Mouse (Mus musculus) stomach, embryonic 16.5 days (tissue): ENCODE data around the gene Dupd1. TPM values are rescaled to one million over a fixed set of nuclear protein-coding genes. Genes with fewer than 3 reads are reported as not detected.

Experiments
- ATAC-seq: fragments of 200-750 bp; cut with Nextera tagmentation; 2 replicates; pipeline ENCODE4 v1.8.0; 2017; ENCODE audit warnings: moderate number of reproducible peaks, moderate TSS enrichment; ENCODE audit not compliant: insufficient read depth, low FRiP score
- H3K27ac ChIP-seq: fragments of 300-500 bp; sonication (generic); 2 replicates; pipeline ENCODE4 v1.5.1; 2014; ENCODE audit warnings: low read length
- H3K27me3 ChIP-seq: fragments of 300-500 bp; sonication (generic); 2 replicates; pipeline ENCODE4 v1.6.1; 2014; ENCODE audit warnings: low read length, control low read depth, mixed read lengths; ENCODE audit not compliant: control insufficient read depth, insufficient read depth
- H3K36me3 ChIP-seq: fragments of 300-500 bp; sonication (generic); 2 replicates; pipeline ENCODE4 v1.6.1; 2014; ENCODE audit warnings: low read length; ENCODE audit not compliant: control insufficient read depth, insufficient read depth
- H3K4me1 ChIP-seq: fragments of 300-500 bp; sonication (generic); 2 replicates; pipeline ENCODE4 v1.6.1; 2014; ENCODE audit warnings: low read length, control low read depth, mixed read lengths; ENCODE audit not compliant: control insufficient read depth, insufficient read depth
- H3K4me2 ChIP-seq: fragments of 300-500 bp; sonication (generic); 2 replicates; pipeline ENCODE4 v1.6.1; 2014; ENCODE audit warnings: low read depth, low read length, mixed read lengths
- H3K4me3 ChIP-seq: fragments of 300-500 bp; sonication (generic); replicated peaks from 2 replicates; pipeline ENCODE4 v1.5.1; 2014; ENCODE audit warnings: mild to moderate bottlenecking, low read length
- H3K9ac ChIP-seq: fragments of 300-500 bp; sonication (generic); 2 replicates; pipeline ENCODE4 v1.6.1; 2014; ENCODE audit warnings: low read length
- H3K9me3 ChIP-seq: fragments of 300-500 bp; sonication (generic); replicated peaks from 2 replicates; pipeline ENCODE4 v1.6.1; 2016; ENCODE audit warnings: low read length, control low read depth; ENCODE audit not compliant: control insufficient read depth
- WGBS: fragments of 180-500 bp; shearing (Covaris S2); extraction: QIAGEN DNeasy Blood & Tissue Kit; methylation state at CpG from one replicate; pipeline ENCODE4 v1.1.7; 2014; 5-methylcytosine and 5-hydroxymethylcytosine counted together
- polyA plus RNA-seq: library from polyadenylated mRNA; unstranded; fragments of >200 nt; fragmentation: Nextera tagmentation; extraction: Ambion mirVana; gene quantifications from 2 replicates; pipeline ENCODE4 v1.2.1, GENCODE M21; 2015

The Dupd1 gene
- polyA plus RNA-seq, 1 experiment from 2014 or later = 0.81 TPM

DNA sequence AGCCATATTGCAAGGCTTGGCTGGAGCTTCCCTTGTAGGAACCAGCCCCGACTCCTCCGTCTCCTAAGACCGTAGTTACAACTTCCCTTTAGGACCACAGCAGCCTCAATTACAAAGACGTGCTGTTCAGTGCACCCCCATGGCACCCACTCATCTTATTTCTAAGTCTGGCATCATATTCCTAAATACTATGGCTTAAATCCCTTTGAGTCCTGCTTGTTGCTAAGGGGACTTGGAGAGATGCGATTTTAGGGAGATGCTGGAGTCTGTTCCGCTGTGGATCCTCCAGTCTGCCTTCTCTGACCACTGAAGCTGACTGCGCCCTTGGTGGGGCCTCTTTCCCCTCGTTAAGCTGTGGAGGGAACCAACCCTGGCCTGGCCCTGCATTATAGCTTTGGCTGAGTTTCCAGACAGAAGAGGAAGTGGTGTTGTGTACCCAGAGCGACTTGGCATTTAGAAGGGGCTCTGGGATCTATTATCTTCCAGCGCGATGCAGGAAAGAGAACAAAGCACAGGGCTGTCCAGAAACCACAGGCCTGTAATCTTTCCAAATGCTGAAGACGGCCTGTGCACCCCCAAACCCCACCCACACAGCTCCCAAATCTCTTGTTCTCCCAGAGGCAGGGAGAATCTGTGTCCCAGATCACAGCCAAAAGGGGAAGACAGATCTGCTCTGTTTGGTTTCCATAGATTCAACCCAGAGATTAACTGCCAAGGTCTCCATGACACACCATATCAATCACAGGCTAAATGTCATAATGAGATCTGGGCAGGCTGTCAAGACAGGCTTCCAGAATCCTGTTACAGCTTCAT, 7.4 kb downstream of the Dupd1 start:
- ATAC-seq = peak; percentile 75; the same call in 1 of the 2 replicates
- Histone ChIP-seq H3K27me3 (no peaks in the 10 kb centered on the region), H3K9ac (0 out of 2 replicates have a peak overlapping the region, but pooled peaks have one; percentile 36), H3K9me3 (no peaks in the 10 kb centered on the region), H3K4me1 (peaks cover 17% of the 10 kb centered on the region), H3K36me3 (no peaks in the 10 kb centered on the region), H3K4me2 (0 out of 2 replicates have a peak overlapping the region, but pooled peaks have one; percentile 6), H3K27ac (peak overlapping the region; percentile 78), H3K4me3 (no peak overlapping the region)
- 51% methylated on average over 12 of the region's 12 CpGs for WGBS

DNA sequence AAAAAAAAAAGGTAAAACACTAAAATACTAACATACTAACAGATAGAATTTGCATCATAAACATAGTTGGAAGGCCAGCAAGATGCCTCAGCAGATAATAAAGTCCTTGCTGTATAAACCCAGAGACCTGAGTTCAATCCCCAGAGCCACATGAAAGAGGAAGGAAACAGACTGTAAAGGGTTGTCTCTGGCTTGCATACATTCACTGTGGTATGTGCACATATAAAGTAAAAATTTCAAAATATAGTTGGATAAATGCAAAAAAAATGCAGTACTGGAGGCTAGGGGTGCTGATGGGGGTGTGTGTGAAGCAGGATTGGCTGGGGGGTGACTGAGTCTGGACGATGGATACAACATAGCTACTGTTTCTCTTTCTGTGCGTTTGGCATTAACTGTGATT, 8.9 kb downstream of the Dupd1 start:
- 84% methylated on average over 2 of the region's 2 CpGs for WGBS
- no peaks in the 10 kb centered on the region for H3K9me3 ChIP-seq
- no peak overlapping the region for H3K9ac ChIP-seq
- H3K4me3 ChIP-seq = no peak overlapping the region
- no peak overlapping the region for H3K27ac ChIP-seq
- no peak for ATAC-seq
- no peak overlapping the region for H3K4me2 ChIP-seq
- H3K27me3 ChIP-seq = no peaks in the 10 kb centered on the region
- H3K36me3 ChIP-seq = no peaks in the 10 kb centered on the region
- H3K4me1 ChIP-seq = peaks cover 17% of the 10 kb centered on the region

DNA sequence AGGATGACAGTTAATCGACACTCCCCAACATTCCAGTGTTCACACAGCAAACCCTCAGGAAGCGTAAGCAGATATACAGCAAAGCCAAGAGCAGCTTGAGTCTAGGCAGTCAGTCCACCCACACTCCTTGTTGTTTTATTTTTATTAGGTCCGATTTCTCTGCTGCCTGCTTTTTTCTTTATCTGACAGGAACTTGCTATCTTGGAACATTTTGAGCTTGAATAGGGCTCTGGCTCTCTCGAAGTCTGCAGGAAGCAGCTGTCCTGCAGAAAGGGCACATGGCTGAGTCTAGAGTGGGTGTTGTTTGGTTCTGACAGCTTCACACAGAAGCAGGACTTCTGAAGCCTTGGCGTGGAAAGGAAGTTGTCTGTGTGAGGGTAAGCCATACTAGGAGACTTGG, 11.1 kb downstream of the Dupd1 start:
- Histone ChIP-seq H3K36me3 (no peaks in the 10 kb centered on the region), H3K4me1 (peaks cover 12% of the 10 kb centered on the region), H3K27ac (no peak overlapping the region), H3K4me3 (no peak overlapping the region), H3K4me2 (no peak overlapping the region), H3K27me3 (no peaks in the 10 kb centered on the region), H3K9me3 (no peaks in the 10 kb centered on the region), H3K9ac (no peak overlapping the region)
- no peak for ATAC-seq
- 56% methylated on average over 5 of the region's 5 CpGs for WGBS

DNA sequence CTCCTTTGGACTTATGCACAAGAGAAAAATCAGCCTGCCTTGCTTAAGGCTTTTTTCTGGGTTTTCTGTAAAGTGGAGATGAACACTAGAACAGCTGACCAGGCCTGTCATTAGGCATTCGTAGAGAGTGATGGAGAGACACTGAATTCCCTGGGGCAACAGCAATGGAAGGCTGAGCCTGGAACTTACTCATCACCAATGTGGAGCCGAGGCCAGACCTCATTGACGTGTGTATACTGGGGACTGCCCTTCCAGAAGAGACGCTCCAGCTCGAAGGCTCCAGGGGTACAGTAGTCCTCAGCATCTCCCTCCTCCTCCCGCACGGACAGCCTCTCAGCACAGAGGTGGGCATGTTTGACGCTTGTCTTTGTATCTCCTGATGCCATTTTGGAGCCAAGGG, 11.7 kb downstream of the Dupd1 start:
- ATAC-seq = no peak
- Histone ChIP-seq H3K9ac (no peak overlapping the region), H3K4me1 (peaks cover 12% of the 10 kb centered on the region), H3K36me3 (no peaks in the 10 kb centered on the region), H3K27ac (no peak overlapping the region), H3K27me3 (no peaks in the 10 kb centered on the region), H3K4me2 (no peak overlapping the region), H3K9me3 (no peaks in the 10 kb centered on the region), H3K4me3 (no peak overlapping the region)
- WGBS = 90% methylated on average over 8 of the region's 8 CpGs

DNA sequence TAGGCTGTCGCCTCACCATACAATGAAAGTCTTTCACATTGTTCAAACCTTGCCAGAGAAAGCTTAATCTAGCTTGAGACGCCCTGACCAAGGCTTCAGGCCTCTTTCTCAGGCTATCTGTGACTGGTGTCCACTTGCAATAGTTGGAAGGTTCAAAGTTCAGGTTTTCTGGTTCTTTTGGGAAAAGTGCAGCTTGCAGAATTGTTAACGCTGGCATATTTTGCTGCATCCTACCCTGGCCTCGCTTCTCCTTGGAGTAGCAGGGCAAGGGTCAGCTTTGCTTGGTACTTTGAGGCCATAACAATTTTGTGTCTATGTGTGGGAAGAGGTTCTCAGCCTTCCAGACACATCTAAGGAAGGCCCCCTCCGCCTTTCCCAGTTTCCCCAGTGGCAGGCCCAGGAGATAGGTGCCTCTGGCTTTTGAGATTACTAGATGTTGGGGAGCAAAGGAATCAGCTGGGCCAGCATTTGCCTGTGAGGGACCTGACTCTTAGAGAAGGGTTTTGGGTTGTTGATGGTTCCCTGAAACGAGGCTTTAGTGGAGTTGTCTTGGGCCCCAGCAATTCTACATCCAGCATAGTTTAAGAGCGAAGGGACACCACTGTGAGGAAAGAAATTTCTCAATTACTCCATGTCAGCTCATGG, 18.1 kb downstream of the Dupd1 start:
- 73% methylated on average over 7 of the region's 7 CpGs for WGBS
- Histone ChIP-seq H3K27ac (no peak overlapping the region), H3K4me2 (no peak overlapping the region), H3K36me3 (no peaks in the 10 kb centered on the region), H3K4me1 (no peaks in the 10 kb centered on the region), H3K4me3 (no peak overlapping the region), H3K27me3 (no peaks in the 10 kb centered on the region), H3K9ac (no peak overlapping the region), H3K9me3 (0 out of 2 replicates have a peak, but pooled peaks cover 2% of the 10 kb centered on the region)
- ATAC-seq = no peak

DNA sequence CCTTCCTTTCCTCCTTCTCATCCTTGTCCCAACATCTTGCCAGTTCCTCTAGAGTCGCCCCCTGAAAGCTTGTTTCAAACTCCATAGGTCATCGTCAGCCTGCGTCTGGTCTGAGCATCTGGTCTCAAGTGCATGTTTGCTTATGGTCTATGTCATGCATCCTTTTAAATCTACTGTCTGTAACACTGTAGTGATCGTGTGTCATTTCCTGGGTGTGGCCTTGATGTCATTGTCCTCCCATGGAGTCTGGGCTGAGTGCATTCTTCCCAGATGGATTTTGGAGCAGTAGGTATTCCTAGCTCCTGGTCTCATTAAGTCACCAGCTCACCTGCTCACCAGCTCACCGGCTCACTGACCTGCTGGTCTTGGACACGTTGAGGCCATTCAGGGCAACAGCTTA, 19.4 kb downstream of the Dupd1 start:
- H3K4me3 ChIP-seq = no peak overlapping the region
- H3K27ac ChIP-seq = no peak overlapping the region
- 69% methylated on average over 6 of the region's 6 CpGs for WGBS
- no peak for ATAC-seq
- H3K4me2 ChIP-seq = no peak overlapping the region
- H3K4me1 ChIP-seq = no peaks in the 10 kb centered on the region
- no peaks in the 10 kb centered on the region for H3K27me3 ChIP-seq
- H3K9ac ChIP-seq = no peak overlapping the region
- H3K36me3 ChIP-seq = no peaks in the 10 kb centered on the region
- H3K9me3 ChIP-seq = 0 out of 2 replicates have a peak, but pooled peaks cover 2% of the 10 kb centered on the region

DNA sequence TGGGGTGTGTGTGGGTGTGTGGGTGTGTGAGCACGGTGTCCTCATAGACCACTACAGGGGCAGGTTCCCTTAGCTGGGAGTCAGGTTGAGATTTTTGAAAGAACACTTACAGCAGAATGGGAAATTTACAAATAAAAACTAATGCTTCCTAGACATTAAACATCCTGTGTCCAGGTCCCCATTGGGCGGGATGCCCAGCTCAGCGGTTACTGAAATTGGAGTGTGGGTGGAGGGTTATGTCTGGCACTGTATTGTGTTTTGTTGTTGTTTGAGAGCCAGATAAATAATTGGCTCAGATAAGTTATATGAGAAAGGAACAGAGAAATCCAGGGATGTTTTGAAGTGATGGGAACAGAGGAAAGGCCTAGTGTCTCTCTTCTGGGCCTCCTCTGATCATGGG, 23.3 kb downstream of the Dupd1 start:
- Histone ChIP-seq H3K27me3 (peaks cover 5% of the 10 kb centered on the region), H3K9ac (no peak overlapping the region), H3K4me2 (no peak overlapping the region), H3K27ac (no peak overlapping the region), H3K36me3 (no peaks in the 10 kb centered on the region), H3K9me3 (0 out of 2 replicates have a peak, but pooled peaks cover 2% of the 10 kb centered on the region), H3K4me3 (no peak overlapping the region), H3K4me1 (peaks cover 5% of the 10 kb centered on the region)
- 78% methylated on average over 3 of the region's 3 CpGs for WGBS
- no peak for ATAC-seq

DNA sequence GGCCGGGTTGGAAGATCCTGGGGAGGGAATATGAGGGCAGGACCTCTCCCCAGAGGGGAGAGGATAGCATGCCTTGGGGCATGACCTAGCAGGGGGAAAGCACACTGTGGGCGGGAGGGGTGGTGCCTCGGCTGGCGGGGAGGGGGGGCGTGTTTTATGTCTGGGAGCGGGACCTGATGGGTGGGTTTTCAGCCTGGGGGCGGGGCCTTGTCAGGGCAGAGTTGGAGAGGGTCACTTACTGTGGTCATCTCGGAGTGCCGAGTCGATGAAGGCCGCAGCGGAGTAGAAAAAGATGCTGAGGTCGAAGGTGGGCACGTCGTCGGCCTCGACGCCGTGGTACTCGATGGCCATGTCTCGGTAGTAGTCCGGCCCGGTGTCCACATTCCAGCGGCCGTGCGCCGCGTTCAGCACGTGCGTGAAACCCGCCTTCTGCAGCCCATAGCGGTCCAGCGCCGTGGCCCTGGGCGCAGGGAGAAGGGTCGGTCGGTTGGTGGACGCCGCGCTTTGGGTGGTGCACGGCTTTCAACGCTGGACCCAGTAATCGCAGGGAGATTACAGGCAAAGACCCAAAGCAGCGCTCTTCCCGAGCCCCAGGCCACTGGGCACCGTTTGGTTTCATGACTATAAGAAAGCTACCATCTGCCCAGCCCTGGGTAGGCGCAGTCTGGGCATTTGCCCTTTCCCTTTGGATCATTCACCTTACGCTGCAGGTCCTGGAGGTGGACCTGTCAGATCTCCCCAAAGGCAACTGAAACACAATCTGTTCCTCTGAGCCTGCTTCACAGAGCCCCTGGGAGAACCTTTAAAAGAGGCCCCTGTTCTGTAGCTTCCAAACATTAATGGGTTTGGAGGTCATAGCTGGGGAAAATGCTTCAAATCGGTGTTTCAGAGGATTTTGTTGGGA, 27.7 kb downstream of the Dupd1 start:
- Histone ChIP-seq H3K9ac (peak overlapping the region; percentile 47), H3K4me3 (peak overlapping the region; percentile 42), H3K9me3 (no peaks in the 10 kb centered on the region), H3K4me2 (peak overlapping the region; percentile 68), H3K27ac (no peak overlapping the region), H3K27me3 (peaks cover 5% of the 10 kb centered on the region), H3K4me1 (peaks cover 13% of the 10 kb centered on the region), H3K36me3 (no peaks in the 10 kb centered on the region)
- 11% methylated on average over 49 of the region's 49 CpGs for WGBS
- peak; percentile 65; the same call in 1 of the 2 replicates for ATAC-seq
